Mouse (Mus musculus) bone marrow, adult 2 months (tissue): ENCODE data around the gene Trim54. TPM values are rescaled to one million over a fixed set of nuclear protein-coding genes. Genes with fewer than 3 reads are reported as not detected.

Experiments used
- H3K27ac ChIP-seq: fragments of 200-500 bp; 2 replicates; pipeline ENCODE4 v1.5.1; 2012; ENCODE audit warnings: low read depth, mild to moderate bottlenecking, control low read depth, inconsistent platforms, low read length; ENCODE audit not compliant: control insufficient read depth, poor library complexity, insufficient read depth
- H3K4me1 ChIP-seq: fragments of 200-500 bp; 2 replicates; pipeline ENCODE4 v1.6.1; 2011; ENCODE audit warnings: low read length; ENCODE audit not compliant: control insufficient read depth, insufficient read depth
- H3K4me3 ChIP-seq: fragments of 200-500 bp; replicated peaks from 2 replicates; pipeline ENCODE3; 2011; ENCODE audit warnings: mild to moderate bottlenecking, low read depth, low read length, control low read depth; ENCODE audit not compliant: control insufficient read depth
- CTCF ChIP-seq: fragments of 200-500 bp; IDR thresholded peaks from 2 replicates; pipeline ENCODE4 v1.5.1; 2011; ENCODE audit warnings: low read length, control low read depth; ENCODE audit not compliant: control insufficient read depth, insufficient read depth
- POLR2A ChIP-seq: fragments of 200-500 bp; IDR thresholded peaks from 2 replicates; pipeline ENCODE4 v1.6.1; 2011; ENCODE audit warnings: low read depth, mild to moderate bottlenecking, control low read depth, low read length, borderline replicate concordance; ENCODE audit not compliant: control insufficient read depth
- WGBS: fragments of 180-500 bp; shearing (Covaris S2); methylation state at CpG from one replicate; pipeline ENCODE4 v1.1.7; 2018; 5-methylcytosine and 5-hydroxymethylcytosine counted together
- polyA plus RNA-seq: library from polyadenylated mRNA; stranded (reverse); fragments of >200 nt; gene quantifications from 2 replicates; pipeline ENCODE4 v1.2.4, GENCODE M21; 2011; ENCODE audit warnings: low replicate concordance; ENCODE audit not compliant: missing spikeins, insufficient read depth, insufficient read length

The Trim54 gene
- polyA plus RNA-seq, 1 experiment, result not detected

DNA sequence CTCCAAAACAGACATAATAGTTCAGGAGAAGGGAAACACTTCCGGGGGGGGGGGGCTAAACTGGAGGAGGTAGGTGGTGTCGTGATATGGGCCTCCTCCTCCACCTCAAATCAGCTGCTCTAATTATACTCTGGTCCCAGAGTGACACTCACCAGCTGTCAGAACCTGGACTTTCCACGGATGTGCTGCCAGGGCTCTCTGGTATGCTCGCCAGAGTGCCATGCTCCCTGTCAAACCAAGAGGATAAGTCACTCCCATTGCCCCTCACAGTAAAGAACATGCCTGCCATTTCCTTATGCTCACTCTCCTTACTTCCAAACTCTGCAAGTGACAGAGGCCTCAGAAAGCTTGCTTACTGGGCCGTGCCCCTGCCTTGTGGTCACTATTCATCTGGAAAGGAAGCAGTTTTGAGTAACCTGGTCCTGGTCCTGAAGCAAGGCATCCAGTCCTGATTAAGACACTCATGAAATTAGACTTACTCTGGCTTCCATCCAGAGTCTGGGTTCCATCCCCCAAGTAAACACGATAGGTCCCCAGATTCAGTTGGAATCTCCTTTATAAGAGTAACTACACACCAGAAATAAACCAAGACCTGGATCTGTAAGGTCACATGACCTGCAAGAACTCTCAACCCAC, 37.1 kb downstream of the Trim54 start:
- Histone ChIP-seq H3K4me3 (peak overlapping the region; percentile 85), H3K4me1 (peaks cover 2% of the 10 kb centered on the region), H3K27ac (no peak overlapping the region)
- 42% methylated on average over 6 of the region's 6 CpGs for WGBS
- no peak for TF ChIP-seq CTCF
- no peak for TF ChIP-seq POLR2A

- WGBS, result 0% methylated on average over 19 of the region's 19 CpGs
- peak within 1 kb of the TSS; percentile 45; the same call in 1 of the 2 replicates for H3K27ac ChIP-seq
These were observed 37.6 kb downstream of the Trim54 start, which contains the start of gene Mpv17 for GRCm38 (mm10) chr5:31154152-31154553. TSS of gene Mpv17 (minus strand) at chr5:31154251.

GRCm38 (mm10) chr5:31162462-31162861, 46.0 kb downstream of the Trim54 start:
- TF ChIP-seq POLR2A, result no peak
- no peak for TF ChIP-seq CTCF
- Histone ChIP-seq H3K4me3 (no peak overlapping the region), H3K4me1 (no peaks in the 10 kb centered on the region; the same call in 1 of the 2 replicates), H3K27ac (no peak overlapping the region)

More at GRCm38 (mm10) chr5:31154152-31154553, 37.6 kb downstream of the Trim54 start, which contains the start of gene Mpv17:
- Histone ChIP-seq H3K4me3 (peak within 1 kb of the TSS; percentile 85), H3K4me1 (peaks cover 2% of the 10 kb centered on the region)
- TF ChIP-seq CTCF (no peak), POLR2A (peak; percentile 78)

- no peak overlapping the region for H3K27ac ChIP-seq
- WGBS, result 73% methylated on average over 1 of the region's 1 CpGs
- H3K4me3 ChIP-seq, result no peak overlapping the region
- no peak for TF ChIP-seq POLR2A
- no peak for TF ChIP-seq CTCF
- no peaks in the 10 kb centered on the region; the same call in 1 of the 2 replicates for H3K4me1 ChIP-seq
These were observed 48.4 kb downstream of the Trim54 start for GRCm38 (mm10) chr5:31164878-31165277.

DNA sequence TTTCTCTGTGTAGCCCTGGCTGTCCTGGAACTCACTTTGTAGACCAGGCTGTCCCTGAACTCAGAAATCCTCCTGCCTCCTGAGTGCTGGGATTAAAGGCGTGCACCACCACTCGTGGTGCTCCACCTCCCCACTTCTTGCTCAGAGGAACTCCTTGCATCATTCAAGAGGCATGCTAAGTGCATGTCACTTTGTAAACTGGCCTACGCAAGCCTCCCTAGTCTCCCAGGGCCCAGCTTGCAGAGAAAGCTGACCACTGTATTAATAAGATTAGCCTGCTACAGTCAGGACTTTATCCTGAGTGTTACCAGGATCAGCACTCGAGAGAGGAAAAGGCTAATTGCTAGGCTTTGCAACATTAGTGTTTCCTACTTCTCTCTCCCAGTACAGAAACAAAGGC, 52.1 kb downstream of the Trim54 start:
- no peaks in the 10 kb centered on the region for H3K4me1 ChIP-seq
- TF ChIP-seq POLR2A, result no peak
- no peak for TF ChIP-seq CTCF
- 87% methylated on average over 4 of the region's 4 CpGs for WGBS
- no peak overlapping the region for H3K4me3 ChIP-seq
- no peak overlapping the region for H3K27ac ChIP-seq

GRCm38 (mm10) chr5:31179301-31179765, 62.8 kb downstream of the Trim54 start:
- H3K27ac ChIP-seq, result peak overlapping the region; percentile 92
- no peak for TF ChIP-seq CTCF
- peak; percentile 11; the same call in 1 of the 2 replicates for TF ChIP-seq POLR2A
- WGBS, result under 1% methylated on average over 25 of the region's 25 CpGs
- peak overlapping the region; percentile 95 for H3K4me3 ChIP-seq
- no peaks in the 10 kb centered on the region for H3K4me1 ChIP-seq

GRCm38 (mm10) chr5:31179766-31180630, 63.5 kb downstream of the Trim54 start, which contains the start of the genes Gm29609 and Gtf3c2:
TSS of gene Gm29609 (minus strand) at chr5:31179911.
TSS of gene Gtf3c2 (minus strand) at chr5:31180144.
- Histone ChIP-seq H3K4me3 (peak within 1 kb of the TSS; percentile 95), H3K4me1 (no peaks in the 10 kb centered on the region), H3K27ac (peak within 1 kb of the TSS; percentile 92)
- TF ChIP-seq POLR2A, result peak; percentile 82; the same call in 1 of the 2 replicates
- TF ChIP-seq CTCF, result no peak
- under 1% methylated on average over 59 of the region's 59 CpGs for WGBS

GRCm38 (mm10) chr5:31181183-31181770, 64.8 kb downstream of the Trim54 start:
- no peak overlapping the region for H3K4me3 ChIP-seq
- no peaks in the 10 kb centered on the region for H3K4me1 ChIP-seq
- WGBS, result 90% methylated on average over 9 of the region's 9 CpGs
- H3K27ac ChIP-seq, result no peak overlapping the region
- TF ChIP-seq POLR2A, result no peak
- no peak for TF ChIP-seq CTCF

DNA sequence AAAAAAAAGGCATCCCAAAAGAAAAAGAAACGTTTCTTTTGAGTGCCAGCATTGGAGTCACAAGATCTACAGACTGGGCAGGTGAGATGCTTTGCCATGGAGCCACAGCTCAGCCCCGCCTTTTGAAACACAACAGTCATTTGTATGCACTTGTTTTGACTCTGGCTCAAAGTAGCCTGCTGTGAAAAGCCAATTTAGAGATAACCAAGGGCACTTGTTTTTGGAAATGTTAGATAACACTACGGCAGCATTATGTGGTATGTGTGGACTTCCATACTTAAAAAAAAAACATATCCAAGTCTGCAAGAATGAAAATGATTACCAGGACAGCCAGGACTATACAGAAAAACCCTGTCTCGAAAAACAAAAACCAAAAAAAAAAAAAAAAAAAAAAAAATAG, 67.2 kb downstream of the Trim54 start:
- H3K27ac ChIP-seq, result no peak overlapping the region
- no peak for TF ChIP-seq POLR2A
- no peak for TF ChIP-seq CTCF
- no peaks in the 10 kb centered on the region for H3K4me1 ChIP-seq
- 44% methylated on average over 4 of the region's 4 CpGs for WGBS
- H3K4me3 ChIP-seq, result no peak overlapping the region

Other genes with a start within 250 kb of the Trim54 start
- 15.3 and 29.1 TPM in 2 replicates for gene Tmem214, start 248.7 kb upstream of the Trim54 start, polyA plus RNA-seq
- gene Agbl5, start 228.0 kb upstream of the Trim54 start, polyA plus RNA-seq, result 5.4 and 6.2 TPM in 2 replicates
- gene Ost4, start 208.9 kb upstream of the Trim54 start, polyA plus RNA-seq, result 147 and 148 TPM in 2 replicates
- gene Emilin1, start 203.3 kb upstream of the Trim54 start, polyA plus RNA-seq, result 9.3 and 17.6 TPM in 2 replicates
- 42.6 and 45.4 TPM in 2 replicates for gene Khk, start 195.3 kb upstream of the Trim54 start, polyA plus RNA-seq
- gene Cgref1, start 171.1 kb upstream of the Trim54 start, polyA plus RNA-seq, result 1.0 TPM in 1 of 2 replicates, not detected in the other
- 138 and 214 TPM in 2 replicates for gene Preb, start 156.4 kb upstream of the Trim54 start, polyA plus RNA-seq
- not detected in 2 replicates for gene Tcf23, start 148.1 kb upstream of the Trim54 start, polyA plus RNA-seq
- 53.2 and 95.6 TPM in 2 replicates for gene Atraid, start 68.4 kb upstream of the Trim54 start, polyA plus RNA-seq
- gene Slc5a6, start 67.8 kb upstream of the Trim54 start, polyA plus RNA-seq, result 1.6 and 3.6 TPM in 2 replicates
- gene Cad, start 61.9 kb upstream of the Trim54 start, polyA plus RNA-seq, result 9.7 and 21.8 TPM in 2 replicates
- gene Dnajc5g, start 10.4 kb upstream of the Trim54 start, polyA plus RNA-seq, result not detected in 2 replicates
- not detected in 2 replicates for gene Slc30a3, start 8.5 kb upstream of the Trim54 start, polyA plus RNA-seq
- not detected in 2 replicates for gene Ucn, start 22.1 kb downstream of the Trim54 start, polyA plus RNA-seq
- gene Mpv17, start 37.5 kb downstream of the Trim54 start, polyA plus RNA-seq, result 5.3 and 14.4 TPM in 2 replicates
- gene Gm29609, start 63.2 kb downstream of the Trim54 start, polyA plus RNA-seq, result 2.0 TPM in 1 of 2 replicates, not detected in the other
- 32.1 and 67.3 TPM in 2 replicates for gene Gtf3c2, start 63.4 kb downstream of the Trim54 start, polyA plus RNA-seq
- gene Snx17, start 76.5 kb downstream of the Trim54 start, polyA plus RNA-seq, result 32.5 and 42.0 TPM in 2 replicates
- gene Eif2b4, start 76.7 kb downstream of the Trim54 start, polyA plus RNA-seq, result 21.7 and 57.4 TPM in 2 replicates
- gene Zfp513, start 85.6 kb downstream of the Trim54 start, polyA plus RNA-seq, result 28.8 and 54.0 TPM in 2 replicates
- gene Ppm1g, start 104.0 kb downstream of the Trim54 start, polyA plus RNA-seq, result 97.5 and 147 TPM in 2 replicates
- 51.1 and 93.7 TPM in 2 replicates for gene Nrbp1, start 124.2 kb downstream of the Trim54 start, polyA plus RNA-seq
- gene Gm9970, start 124.5 kb downstream of the Trim54 start, polyA plus RNA-seq, result not detected in 2 replicates
- 10.6 and 20.0 TPM in 2 replicates for gene Krtcap3, start 135.0 kb downstream of the Trim54 start, polyA plus RNA-seq
- 12.0 and 41.2 TPM in 2 replicates for gene Ift172, start 174.4 kb downstream of the Trim54 start, polyA plus RNA-seq
- not detected in 2 replicates for gene Fndc4, start 179.4 kb downstream of the Trim54 start, polyA plus RNA-seq
- gene Gckr, start 180.7 kb downstream of the Trim54 start, polyA plus RNA-seq, result 3.7 TPM in 1 of 2 replicates, not detected in the other